Mouse (Mus musculus): ENCODE results near the gene Dclre1a.

DNA sequence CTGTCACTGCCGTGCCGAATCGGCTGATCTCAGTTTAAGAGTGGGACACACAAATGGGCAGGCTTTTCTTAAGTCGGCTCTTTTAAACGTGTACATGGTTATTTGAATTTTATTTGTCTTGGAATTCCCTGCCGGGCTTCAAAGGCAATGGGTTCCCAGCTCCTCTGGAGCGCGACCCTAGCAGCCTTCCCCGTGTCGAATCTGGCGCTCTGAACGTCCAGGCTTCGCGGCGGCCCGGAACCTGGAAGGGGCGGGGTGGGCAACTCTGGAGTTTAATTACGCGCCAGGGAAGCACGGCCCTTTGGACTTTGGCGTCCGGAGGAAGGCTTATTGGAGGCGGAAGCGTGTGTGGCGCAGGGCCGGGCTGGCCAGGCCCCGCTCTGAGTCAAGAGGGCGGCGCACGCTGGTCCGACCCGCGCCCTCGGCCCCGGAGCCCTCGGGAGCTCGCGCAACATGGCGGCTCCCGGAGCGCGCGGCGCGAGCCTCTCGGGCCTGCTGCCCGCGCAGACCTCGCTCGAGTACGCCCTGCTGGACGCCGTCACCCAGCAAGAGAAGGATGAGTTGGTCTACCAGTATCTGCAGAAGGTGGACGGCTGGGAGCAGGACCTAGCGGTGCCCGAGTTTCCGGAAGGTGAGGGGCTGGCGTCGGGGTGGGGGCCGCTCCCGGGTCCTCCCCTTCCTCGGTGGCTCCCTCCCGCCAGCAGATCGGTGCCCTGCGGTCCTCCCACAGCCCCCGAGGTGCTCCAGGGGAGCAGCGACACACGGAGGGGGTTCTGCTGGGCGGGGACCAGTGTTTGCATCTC lies 409 bp upstream of the Dclre1a start, which contains the start of gene Nhlrc2:
- TF ChIP-seq NRF1 (IDR thresholded peaks at IDR 0.05; ENCODE audit: insufficient read depth, low read depth, low read length, poor library complexity, severe bottlenecking) (peak; percentile 42; the same call in 1 of the 2 replicates), CHD1 (IDR thresholded peaks at IDR 0.05; ENCODE audit: low read depth, low read length) (no peak; the same call in 1 of the 2 replicates), NELFE (IDR thresholded peaks at IDR 0.05; ENCODE audit: low read depth, low read length) (peak; percentile 77), CTCF (IDR thresholded peaks at IDR 0.05 in 2 of 3, conservative IDR thresholded peaks at IDR 0.05 in 1 of 3; ENCODE audit: control insufficient read depth in 1 of 3, insufficient read depth in 1 of 3, low read depth in 2 of 3, low read length in 3 of 3, poor library complexity in 1 of 3, severe bottlenecking in 1 of 3) (0 out of 6 replicates have a peak, but pooled peaks of 1 of the 3 experiments have one; percentile 4), POLR2A (IDR thresholded peaks at IDR 0.05; ENCODE audit: control insufficient read depth in 1 of 2, insufficient read depth in 1 of 2, low read depth in 1 of 2, low read length in 2 of 2, poor library complexity in 1 of 2) (peak; percentile 71 to 75), KAT2A (conservative IDR thresholded peaks at IDR 0.05; ENCODE audit: low read depth, low read length) (peak; percentile 64; the same call in 1 of the 2 replicates), MYC (IDR thresholded peaks at IDR 0.05; ENCODE audit: low read depth, low read length) (peak; percentile 66), EP300 (IDR thresholded peaks at IDR 0.05; ENCODE audit: low read depth in 1 of 2, low read length in 2 of 2) (no peak), USF1 (IDR thresholded peaks at IDR 0.05; ENCODE audit: low read depth, low read length) (no peak), GATA1 (IDR thresholded peaks at IDR 0.05; ENCODE audit: low read depth, low read length) (no peak)
